Mouse (Mus musculus): ENCODE results near the gene Gm5460.

Gene Gm5460

DNA sequence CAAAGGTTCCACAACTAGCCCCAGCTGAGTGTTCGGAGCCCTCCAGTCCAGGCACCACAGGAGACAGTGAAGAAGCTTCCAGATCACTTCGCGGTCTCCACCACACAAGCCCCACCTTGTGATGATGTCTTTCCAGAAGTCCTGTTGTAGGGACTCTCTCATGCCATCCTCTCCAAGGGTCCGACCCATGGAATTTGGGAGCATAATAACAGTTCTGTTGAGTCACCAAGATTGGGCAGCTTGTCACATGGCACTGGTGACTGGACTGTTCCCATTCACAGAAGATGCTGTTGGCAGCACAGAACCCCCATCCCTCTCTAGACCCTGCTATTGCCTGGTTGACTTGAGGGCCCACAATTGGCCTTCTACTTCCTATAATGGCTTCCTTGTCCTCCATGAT lies at the start of gene Gm5460:
Gene Gm5460, plus strand, starts transcription at position 378 of the 400 bp plus-strand sequence.
- no peak for DNase-seq

DNA sequence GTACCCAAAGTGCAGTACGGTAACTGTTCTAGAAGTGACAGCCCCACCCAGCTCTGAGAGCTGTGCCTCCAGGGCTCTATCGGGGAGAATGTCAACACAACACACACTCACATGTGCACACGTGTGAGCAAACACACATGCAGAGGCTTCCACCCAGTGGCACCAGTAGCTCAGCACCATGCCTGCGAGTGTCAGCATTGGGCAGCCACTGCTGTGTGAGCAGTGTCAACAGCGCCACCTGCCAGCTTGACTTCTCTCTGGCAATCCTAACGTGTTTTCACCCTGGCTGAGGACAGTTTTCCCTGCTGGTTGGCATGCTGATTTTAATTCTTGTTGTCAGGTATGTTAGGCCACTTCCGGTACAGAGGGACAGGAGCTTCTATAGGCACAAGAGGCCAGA lies 43.9 kb upstream of the Gm5460 start:
- DNase-seq = peak; percentile 62 to 63

DNA sequence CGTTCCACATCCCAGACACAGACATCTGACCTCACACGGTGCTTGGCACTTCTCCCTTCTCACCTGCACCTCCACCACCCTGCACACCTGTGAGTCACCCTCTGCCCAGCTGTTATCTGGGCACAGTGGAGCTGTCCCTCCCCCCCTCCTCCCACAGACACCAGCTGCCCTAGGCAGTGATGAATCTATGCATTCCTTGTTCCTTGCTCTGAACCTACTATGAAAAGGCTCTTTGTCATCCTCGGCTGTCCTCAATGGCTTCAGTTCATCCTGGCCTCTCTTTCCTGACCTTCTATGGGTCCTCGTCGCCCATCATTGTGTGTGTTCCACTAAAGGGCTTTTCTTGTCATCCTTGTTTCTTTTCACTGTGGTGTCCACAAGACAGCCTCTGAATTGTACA lies 41.8 kb upstream of the Gm5460 start:
- no peak for DNase-seq

DNA sequence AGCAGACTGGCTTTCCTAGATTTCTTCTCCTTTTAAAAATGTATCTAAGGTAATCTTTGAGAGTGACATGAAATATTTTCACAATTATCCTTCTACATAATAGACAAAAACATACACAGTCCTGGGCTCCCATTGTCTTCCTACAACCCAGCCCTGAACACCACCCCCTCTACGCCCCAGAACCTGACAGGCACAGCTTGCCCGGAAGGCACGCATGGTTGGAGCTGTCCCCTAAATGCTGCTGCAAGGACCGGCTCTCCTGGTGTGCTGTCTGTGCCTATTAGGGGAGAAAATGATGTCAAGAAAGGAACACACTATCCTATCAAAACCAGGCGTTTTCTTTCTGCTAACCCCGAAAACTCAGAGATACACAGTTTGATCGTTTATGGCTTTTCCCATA lies 38.8 kb upstream of the Gm5460 start:
- peak in 1 of 2 experiments; percentile 48 for DNase-seq

DNA sequence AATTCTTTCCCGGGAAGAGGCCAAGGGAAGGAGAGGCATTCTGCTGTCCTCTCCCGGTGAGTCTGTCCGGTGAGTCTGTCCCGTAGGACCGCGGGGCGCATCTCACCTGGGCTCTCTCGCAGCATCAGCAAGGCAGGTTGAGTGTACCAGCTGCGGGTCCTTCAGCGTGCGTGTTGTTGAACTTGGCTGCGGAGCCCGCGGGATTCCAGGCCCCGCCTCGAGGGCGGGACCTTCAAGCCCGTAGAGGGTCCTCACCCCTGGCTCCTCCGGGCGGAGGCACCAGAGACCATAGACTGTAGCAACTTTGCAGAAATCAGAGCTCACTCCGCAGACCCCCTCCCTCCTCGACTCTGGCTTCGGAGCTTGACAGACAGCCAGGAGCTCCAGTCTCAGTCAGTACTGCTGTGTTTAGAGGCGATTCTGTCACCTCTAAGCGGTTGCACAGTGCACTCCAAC lies 37.9 kb upstream of the Gm5460 start, which contains the start of gene Zfp488:
Gene Zfp488, minus strand, starts transcription at position 161 of the 456 bp plus-strand sequence.
- DNase-seq = peak; percentile 57 to 64

DNA sequence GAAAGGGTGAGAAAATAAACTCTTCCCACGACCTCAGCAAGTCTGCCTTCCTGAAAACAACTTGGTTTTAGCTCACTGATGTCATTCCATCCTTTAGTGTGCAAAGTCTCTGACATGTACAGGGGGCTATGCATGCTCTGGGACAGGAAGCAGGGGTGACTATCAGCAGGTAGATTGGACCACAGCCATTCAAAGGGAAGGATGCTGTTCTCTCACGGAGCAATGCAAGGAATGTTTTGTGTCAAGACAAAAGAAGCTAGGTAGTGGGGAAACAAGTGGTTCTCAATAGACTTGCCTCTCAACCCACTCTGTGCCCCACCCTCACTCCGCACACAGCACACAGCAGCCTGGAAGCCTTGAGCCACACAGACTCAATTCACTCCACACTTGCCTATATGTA lies 27.4 kb upstream of the Gm5460 start:
- DNase-seq = no peak

DNA sequence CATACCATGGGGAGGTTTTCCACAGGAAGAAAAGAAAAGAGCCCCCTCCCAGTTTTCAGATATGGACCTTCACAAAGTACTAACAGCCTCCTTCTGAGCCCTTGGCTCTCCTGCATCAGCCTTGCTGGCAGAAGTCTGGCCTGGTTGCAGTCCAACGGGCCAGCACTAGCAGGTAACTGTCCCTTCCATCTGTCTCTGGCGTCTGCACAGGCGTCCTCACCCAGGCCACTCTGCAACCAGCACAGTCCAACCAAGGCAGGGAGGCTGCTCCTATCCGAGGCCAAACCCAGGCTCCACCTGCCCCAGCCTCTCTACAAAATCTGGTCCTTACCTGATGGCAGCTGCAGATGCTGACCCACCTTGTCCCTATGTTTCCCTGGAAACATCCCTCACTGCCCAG lies 24.6 kb upstream of the Gm5460 start:
- DNase-seq = peak; percentile 83 to 89

DNA sequence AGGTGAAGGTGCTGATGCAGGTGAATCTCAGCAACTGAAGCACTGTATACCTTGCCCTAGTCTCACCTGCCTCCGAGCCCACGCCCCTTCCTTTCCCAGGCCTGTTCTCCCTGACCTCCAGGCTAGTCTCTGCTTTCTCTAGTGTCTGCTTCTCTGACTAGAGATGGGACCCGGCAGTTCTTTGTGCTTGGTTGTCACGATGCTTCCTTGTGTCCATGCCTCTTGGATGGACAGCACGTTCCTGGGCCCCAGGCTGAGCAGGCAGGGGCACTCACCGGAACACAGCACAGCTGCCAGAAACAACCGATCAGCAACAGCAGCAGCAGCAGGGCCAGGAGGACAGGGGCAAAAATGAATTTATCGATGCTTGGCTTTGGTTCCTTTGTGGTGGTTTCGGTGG lies 23.5 kb upstream of the Gm5460 start:
- no peak for DNase-seq

DNA sequence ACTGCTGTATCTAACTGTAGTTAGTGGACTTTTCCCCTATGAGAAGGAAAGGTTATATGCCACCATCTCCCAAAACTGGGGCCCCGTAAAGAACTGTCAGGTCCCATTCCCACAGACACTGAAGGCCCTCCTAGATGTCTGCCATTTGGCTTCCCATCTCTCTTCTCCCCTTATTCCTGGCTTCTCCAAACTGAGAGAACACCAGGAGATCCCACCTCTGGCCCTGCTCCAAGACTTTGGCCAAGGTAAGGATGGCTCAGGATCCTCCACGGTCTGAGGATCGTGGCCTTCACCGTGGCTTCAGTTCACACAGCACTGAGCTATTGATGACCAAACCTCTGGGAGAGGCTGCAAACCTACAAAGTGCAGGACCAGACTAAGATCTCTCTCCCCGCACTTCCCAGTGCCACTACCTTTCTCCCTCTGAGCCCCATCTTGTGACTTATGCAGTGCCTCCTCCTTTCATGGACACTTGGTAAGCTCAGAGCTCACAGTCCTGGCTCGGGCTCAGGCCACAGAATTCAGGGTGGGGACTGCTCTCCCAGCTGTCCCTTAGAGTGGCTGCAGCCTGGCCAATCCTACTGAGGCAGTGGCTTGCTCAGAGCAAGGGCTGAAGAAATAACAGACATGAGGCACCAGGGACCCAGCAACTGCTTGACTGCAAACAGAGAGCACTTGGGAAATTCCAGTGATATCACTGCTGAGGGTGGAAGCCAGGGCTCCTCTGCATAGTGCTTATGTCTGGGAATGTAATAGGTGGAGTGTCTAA lies 22.9 kb upstream of the Gm5460 start:
- DNase-seq = no peak

DNA sequence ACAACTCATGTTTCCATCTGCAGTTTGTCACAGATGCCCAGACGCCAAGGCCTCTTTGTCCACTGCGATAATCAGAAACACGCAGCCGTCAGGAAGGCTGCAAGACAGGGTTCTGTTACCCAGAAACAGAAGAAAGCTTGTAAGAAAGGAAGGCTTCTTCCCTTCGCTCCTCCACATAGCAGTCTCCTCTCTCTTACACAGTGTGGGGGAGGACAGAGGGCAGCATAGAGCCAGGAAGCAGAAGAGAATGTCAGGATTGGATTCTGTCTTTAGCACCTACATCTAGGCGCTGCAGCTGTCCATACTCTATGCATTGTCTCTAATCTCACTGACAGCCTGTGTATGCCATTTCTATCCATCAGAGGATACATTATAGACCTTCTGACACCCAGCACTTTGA lies 19.1 kb upstream of the Gm5460 start:
- DNase-seq = no peak

DNA sequence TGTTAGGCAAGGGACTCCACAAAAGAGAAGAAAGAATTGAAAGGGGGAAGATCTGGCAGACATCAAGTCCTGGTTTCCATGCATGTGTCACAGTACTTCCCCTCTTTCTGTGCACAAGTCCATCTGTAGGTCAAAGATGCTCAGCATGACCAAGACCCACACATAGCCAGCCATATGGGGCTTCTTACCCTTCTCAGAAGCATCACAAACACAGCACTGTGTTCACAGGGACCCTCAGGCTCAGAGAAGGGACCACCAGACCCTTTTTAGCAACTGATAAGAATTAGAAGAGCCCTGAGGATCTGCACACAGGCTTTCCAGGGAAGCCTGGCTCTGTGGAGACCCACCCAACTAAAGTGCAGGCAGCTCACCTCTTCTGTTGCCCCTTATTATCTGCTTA lies 16.5 kb upstream of the Gm5460 start:
- no peak for DNase-seq

DNA sequence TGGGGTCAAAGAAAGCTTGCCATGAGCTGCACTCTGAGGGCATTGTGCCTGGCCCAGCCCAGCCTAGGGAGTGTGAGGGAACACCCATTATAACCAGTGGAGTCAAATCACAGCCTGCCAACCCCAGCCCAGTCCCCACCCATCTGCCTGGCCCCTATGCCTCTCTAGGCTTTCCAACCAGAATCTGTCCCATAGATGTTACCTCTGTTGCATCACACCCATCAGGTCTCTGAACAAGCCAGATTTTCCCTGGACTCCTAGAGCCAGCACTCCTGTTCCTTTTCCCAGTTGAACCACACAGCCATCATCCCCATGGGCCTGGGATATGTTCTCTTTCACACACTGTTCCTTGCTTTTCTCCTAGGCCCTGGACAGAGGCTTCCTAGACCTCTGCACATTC lies 15.1 kb upstream of the Gm5460 start:
- no peak for DNase-seq

DNA sequence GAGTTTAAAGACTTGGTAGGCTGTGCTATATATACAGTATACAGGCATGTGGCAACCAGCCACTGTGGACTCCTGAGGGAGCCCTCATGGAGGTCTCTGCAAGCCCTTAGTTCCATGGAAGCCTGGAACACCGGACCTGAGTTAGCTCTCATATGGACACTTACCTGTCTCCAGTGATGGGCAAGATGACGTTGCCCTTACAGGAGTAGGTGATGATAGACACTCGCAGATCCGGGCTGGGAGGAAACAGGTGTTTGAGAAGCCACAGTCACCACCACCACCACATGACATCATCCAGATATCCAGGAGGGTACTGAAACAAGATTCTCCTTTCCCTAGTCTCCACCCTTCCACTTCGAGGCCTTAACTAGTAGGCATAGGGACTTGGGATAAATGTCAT lies 14.2 kb upstream of the Gm5460 start:
- no peak for DNase-seq

DNA sequence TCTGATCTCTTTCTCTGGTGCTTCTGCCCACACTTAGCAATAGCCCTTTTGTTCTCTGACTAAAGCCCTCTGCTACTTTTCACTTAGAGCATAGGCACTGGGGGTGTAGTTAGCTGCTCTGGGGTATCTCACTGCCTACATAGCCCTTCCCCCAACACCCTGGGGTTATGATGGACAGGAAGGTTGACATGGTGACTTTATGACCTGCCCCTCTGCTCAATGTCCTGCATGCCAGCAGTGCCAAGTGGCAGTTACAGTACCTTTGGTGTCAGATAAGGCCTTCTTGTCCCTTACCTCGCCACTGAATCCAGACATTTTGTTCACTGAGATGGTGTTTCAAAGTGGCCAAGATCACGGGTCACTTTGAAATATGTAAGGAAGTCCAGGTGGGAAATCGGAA lies 1.5 kb upstream of the Gm5460 start, which contains the start of gene Gm30083:
Gene Gm30083, minus strand, starts transcription at position 120 of the 400 bp plus-strand sequence.
- DNase-seq = no peak

DNA sequence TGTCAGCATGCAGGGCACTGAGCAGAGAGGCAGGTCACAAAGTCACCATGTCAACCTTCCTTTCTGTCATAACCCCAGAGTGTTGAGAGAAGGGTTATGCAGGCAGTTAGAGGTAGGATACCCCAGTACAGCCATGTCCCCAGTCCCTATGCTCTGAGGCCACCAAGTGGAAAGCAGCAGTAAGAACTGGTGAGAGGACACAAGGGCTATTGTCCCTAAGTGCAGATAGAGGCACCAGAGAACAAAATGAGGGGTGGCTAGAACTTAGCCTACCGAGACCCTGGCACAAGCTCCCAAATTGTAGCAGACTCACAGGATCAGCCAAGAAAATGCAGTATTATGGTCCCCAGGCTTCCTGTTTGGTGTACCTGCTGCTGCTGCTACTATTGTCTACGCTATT lies 380 bp downstream of the Gm5460 start:
- no peak for DNase-seq

DNA sequence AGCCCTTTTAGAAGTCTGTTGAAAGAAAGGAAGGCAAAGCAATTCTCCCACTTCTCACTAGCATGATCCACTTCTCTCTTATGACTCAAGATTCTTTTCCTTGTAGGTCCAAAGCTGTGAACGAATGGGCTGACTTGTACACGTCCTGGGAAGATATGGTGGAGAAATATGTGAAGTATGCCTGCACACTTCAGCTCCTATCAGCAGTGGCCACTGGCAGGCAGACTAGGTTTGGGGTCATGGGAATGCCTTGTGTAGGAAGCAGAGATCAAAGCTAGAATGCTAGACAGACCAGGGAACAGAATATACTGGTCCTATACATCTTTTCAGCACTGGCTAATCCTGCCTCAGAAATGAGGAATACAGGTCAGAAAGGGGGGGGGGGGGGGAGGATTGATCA lies 10.2 kb downstream of the Gm5460 start:
- no peak for DNase-seq

DNA sequence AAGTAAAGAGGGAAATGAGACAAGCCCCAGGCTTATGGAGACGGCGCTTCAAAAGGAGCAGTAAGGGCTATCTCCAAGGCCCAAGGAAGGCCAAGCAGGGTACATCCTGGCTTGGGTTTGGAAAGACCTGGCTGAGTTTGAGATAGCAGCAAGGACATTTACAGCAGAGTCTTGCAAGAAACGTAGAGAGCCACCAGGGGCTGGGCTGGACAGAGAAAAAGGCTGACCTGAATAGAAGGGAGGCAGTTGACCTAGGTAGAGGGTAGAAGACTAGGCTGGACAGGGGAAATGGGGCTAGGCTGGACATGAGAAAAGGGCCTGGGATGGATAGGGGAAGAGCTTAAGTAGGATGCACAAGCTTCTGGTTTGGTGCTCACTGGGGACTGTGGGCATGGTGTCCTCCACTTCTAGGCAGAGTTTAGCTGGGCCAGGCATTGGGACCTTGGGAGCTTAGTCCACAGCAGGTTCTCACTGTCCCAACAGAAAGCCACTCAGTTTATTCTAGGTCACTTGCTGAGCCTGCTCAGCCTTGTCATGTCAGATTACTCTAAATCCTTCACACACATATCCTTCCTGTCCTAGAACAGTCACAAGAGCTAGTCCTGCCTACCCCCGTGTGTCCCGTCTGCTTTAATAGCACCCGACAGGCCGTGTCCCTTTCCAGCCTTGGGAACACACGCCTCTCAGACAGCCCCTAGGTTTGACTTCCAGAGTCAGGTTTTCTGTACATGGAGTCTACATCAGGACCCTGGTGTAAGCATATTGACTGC lies 17.5 kb downstream of the Gm5460 start:
- DNase-seq = no peak

DNA sequence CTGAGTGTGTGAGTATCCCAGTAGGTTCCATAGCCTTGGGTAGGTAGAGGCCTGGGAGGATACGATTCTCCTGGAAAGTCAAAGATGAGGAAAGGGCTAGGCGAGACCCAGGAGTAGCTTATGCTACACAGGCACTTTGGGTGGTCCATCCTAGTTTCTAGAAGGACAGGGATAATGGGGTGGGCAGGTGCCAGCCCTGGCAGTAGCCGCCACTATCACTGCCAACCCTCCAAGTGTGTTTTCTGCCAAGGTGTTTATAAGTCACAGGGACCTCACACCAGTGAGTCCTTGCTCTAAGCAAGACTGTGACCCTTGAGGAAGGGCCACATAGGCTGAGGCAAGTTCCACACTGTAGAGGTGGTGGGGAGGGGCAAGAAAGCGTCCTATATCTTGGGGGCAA lies 24.7 kb downstream of the Gm5460 start:
- DNase-seq = peak; percentile 42 to 48

DNA sequence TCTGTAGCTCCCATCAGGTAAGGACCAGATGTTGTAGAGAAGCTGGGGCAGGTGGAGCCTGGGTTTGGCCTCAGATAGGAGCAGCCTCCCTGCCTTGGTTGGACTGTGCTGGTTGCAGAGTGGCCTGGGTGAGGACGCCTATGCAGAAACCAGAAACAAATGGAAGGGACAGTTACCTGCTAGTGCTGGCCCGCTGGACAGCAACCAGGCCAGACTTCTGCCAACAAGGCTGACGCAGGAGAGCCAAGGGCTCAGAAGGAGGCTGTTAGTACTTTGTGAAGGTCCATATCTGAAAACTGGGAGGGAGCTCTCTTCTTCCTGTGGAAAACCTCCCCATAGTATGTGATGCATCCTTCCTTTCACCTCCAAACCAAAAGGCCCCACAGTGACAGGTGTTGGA lies 26.8 kb downstream of the Gm5460 start:
- peak; percentile 36 to 61 for DNase-seq

DNA sequence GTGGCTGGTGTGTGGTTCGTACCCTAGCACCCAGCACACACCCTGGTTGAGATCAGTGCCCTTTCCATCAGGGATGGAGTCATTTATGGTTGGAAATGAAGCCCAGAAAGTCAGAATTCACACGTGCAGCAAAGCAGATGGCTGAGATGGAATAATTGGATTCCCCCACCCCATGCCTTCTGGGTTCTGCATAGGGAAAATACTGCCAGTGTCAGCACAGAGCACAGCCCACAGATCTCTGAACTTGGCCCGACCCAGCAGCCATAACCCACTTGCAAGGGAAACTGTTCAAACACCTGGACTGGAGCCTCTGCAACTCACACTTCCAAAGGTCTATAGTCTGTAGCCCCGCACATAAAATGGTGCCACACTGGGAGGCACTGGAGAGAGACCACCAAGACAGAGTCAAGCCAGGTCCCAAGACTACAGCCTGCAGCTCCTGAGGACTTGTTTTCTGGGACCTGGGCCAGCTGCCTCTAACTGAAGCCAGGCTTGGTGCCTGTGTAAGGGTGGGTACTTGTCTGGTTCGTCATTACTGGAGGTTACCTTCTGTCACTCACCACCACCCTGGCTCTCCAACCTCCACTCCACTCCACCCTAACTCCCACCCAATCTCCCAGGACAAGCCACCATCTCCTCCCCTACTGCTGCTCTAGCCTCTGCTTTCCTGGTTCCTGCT lies 33.7 kb downstream of the Gm5460 start:
- peak; percentile 78 to 80 for DNase-seq

DNA sequence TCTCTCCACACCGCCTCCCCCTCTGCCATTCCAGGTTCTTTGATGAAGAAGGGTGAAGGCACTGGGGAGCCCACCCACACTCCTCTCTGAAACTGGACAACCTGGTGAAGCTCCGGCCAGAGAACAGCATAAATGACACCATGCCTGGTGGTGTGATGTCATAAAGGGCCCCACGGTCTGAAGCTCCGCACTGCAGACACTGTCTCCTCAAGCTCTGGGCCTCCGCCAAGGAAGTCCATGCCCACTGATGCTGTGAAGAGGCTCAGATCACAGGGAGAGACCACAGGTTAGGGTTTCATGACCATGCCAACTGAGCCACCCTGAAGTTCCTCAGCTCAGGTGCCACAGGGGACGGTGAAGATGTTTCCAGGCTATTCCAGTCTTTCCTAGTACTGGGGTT lies 36.0 kb downstream of the Gm5460 start, which contains the start of gene Antxrl:
Gene Antxrl, plus strand, starts transcription at position 192 of the 400 bp plus-strand sequence.
- no peak for DNase-seq

DNA sequence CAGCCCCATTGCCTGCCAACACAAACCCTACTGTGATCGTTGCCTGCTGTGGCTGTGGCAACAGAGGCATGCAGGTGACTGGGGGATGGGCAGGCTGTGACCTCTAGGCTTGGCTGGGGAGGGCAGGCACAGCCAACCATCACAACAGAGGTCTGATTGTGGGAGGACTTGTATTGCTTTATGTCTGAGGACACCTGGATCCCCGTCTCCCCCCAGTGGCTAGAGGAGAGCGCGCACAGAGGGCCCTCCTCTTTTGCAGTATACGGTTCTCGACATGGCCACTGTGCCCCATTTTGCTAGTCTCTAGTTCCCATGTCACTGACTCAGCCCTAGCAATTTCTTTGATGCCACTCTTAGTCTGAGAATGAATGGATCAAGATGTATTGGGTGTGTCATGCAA lies 55.1 kb downstream of the Gm5460 start:
- peak in 1 of 2 experiments; percentile 28 for DNase-seq

DNA sequence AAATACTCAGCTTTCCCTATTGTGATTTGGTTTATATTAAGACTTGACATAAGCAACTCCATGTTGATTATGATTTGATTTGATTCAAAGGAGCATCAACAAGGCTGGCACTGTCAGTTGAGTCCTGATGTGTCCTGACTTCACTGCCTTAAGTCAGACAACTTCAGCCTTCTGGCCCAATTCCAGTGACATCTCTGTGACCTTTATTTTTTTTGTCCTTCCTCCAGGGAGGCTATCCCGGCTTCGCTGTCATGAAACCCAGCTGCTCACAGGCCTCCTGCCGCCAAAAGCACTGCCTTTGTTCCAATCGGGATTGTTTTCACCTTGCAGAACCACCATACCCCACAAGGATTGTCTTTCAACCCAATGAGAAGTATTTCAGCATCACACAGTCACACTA lies 58.8 kb downstream of the Gm5460 start:
- no peak for DNase-seq
